Mouse (Mus musculus): Measurements from ENCODE around the gene Mageb16.

Gene Mageb16

DNA sequence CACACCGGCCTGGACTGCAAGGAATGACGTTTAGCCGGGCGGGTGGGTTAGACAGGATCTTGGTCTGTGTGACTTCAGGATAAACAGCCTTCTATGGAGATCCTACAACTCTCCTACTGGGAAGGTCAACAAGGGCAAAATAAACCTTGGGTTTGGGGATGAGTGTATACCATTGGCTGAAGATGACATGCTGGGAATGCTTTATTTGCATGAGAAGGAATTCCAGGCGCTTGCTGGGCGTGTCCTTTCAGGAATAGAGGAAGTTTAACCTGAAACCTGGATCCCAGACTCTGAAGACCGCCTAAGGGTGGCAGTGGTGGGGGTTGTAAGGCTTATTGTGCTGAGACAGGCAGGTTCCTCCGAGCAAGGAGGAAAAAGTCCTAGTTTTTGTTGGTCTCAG is at the start of gene Mageb16:
Mageb16 (minus strand) TSS at position 25 of the 400 bp plus-strand sequence.
- no peak for DNase-seq (ENCODE audit: low read depth, low spot score)

DNA sequence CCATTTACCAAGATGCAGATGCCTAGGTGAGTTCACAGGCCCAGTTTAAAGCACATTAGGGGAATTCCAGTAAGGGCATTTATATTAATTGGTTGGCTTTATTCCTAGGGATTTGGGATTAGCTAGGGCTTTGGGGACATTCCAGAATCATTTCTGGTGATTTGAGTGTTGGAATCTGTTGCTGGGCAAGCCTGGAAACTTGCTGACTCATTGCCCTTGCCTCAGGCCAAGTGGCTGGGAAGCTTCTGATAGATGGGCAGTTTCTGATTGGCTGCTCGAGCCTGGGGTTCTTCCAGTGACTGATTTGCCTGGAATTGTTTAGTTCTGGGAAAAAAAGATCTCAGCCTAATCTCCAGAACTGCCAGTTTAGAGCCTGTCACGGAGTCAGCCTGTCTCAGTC is 20.1 kb downstream of the Mageb16 start:
- no peak for DNase-seq (ENCODE audit: low read depth, low spot score)

DNA sequence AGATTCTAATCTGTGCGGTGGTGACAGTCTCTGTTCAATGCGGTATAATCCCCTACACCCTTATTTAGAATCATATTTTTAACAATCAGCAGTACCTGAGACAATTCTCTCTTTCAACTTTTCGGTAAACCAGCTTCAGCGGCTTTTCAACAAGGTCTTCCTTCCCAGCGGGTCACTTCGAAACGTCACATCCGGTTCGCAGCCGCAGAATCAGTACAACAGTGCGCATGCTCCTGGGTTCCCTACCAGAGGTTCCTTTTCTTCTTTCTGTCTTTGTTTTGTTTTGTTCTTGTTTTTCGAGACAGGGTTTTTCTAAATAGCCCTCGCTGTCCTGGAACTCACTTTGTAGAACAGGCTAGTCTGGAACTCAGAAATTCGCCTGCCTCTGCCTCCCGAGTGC is 35.8 kb downstream of the Mageb16 start:
- DNase-seq (ENCODE audit: low read depth, low spot score): no peak

DNA sequence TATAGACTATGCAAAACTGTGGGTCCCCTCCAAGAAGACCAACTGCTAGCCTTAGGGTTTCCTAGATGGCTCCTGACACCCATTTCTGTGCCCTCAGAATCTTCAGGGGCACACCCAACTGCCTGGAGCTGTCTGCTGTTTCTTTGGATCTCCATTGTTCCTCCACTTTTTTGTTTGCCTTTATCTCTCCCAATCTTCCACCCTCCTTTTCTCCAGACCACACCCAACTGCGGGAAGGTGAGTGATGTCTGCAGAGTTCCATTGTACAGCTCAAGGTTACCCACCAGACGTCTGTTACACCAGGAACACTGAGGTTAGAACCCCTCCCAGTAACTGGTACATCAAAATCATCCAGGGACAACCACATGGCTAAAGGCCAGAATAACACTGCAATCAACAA is 64.8 kb downstream of the Mageb16 start:
- DNase-seq (ENCODE audit: low read depth, low spot score): no peak

Measured in c-Kit-negative CD71-positive TER-119-positive erythroid progenitor cells, embryonic 14.5 days (primary cell).